Mouse (Mus musculus) limb, embryonic 14.5 days (tissue): ENCODE results near the gene Dab2ip. TPM values are rescaled to one million over a fixed set of nuclear protein-coding genes. Genes with fewer than 3 reads are reported as not detected.

Experiments used
- ATAC-seq: fragments of 200-750 bp; cut with Nextera tagmentation; 2 replicates; pipeline ENCODE4 v1.8.0; 2017; ENCODE audit warnings: low read depth, moderate number of reproducible peaks, moderate TSS enrichment; ENCODE audit not compliant: low FRiP score
- DNase-seq: peaks from one replicate; pipeline ENCODE4 v3.0.0-alpha.2; 2015; ENCODE audit warnings: low spot score
- H3K27ac ChIP-seq: fragments of 300-500 bp; sonication (generic); replicated peaks from 2 replicates; pipeline ENCODE4 v1.5.1; 2014; ENCODE audit warnings: low read depth, mild to moderate bottlenecking, low read length, moderate library complexity, mixed read lengths
- H3K27me3 ChIP-seq: fragments of 300-500 bp; sonication (generic); 2 replicates; pipeline ENCODE4 v1.6.1; 2014; ENCODE audit warnings: low read length, mixed read lengths; ENCODE audit not compliant: control insufficient read depth, insufficient read depth
- H3K36me3 ChIP-seq: fragments of 300-500 bp; sonication (generic); 2 replicates; pipeline ENCODE4 v1.6.1; 2014; ENCODE audit warnings: mild to moderate bottlenecking, low read length, moderate library complexity, mixed read lengths; ENCODE audit not compliant: control insufficient read depth, insufficient read depth
- H3K4me1 ChIP-seq: fragments of 300-500 bp; sonication (generic); 2 replicates; pipeline ENCODE4 v1.6.1; 2014; ENCODE audit warnings: antibody characterized with exemption, low read length, mixed read lengths; ENCODE audit not compliant: control insufficient read depth, insufficient read depth
- H3K4me2 ChIP-seq: fragments of 300-500 bp; sonication (generic); replicated peaks from 2 replicates; pipeline ENCODE4 v1.6.1; 2014; ENCODE audit warnings: low read depth, mild to moderate bottlenecking, low read length, moderate library complexity; ENCODE audit not compliant: severe bottlenecking
- H3K4me3 ChIP-seq: fragments of 300-500 bp; sonication (generic); replicated peaks from 2 replicates; pipeline ENCODE4 v1.5.1; 2014; ENCODE audit warnings: low read length
- H3K9ac ChIP-seq: fragments of 300-500 bp; sonication (generic); 2 replicates; pipeline ENCODE4 v1.6.1; 2014; ENCODE audit warnings: mild to moderate bottlenecking, low read depth, low read length, moderate library complexity; ENCODE audit not compliant: severe bottlenecking
- H3K9me3 ChIP-seq: fragments of 300-500 bp; sonication (generic); 2 replicates; pipeline ENCODE4 v1.6.1; 2016; ENCODE audit warnings: low read length; ENCODE audit not compliant: control insufficient read depth
- POLR2A ChIP-seq: fragments of 200-500 bp; IDR thresholded peaks from 2 replicates; pipeline ENCODE4 v1.8.0; 2012; ENCODE audit warnings: inconsistent platforms, mild to moderate bottlenecking, moderate library complexity, borderline replicate concordance; ENCODE audit not compliant: insufficient read depth, insufficient read length; ENCODE audit errors: extremely low read depth
- WGBS: fragments of 180-500 bp; shearing (Covaris S2); extraction: QIAGEN DNeasy Blood & Tissue Kit; methylation state at CpG from one replicate; pipeline ENCODE4 v1.1.7; 2014; 5-methylcytosine and 5-hydroxymethylcytosine counted together
- polyA plus RNA-seq, 2 experiments: library from polyadenylated mRNA; depleted of rRNA in 1 of 2; stranded (reverse) in 1 of 2; unstranded in 1 of 2; fragments of >200 nt; fragmentation: Nextera tagmentation in 1 of 2; extraction: Ambion mirVana in 1 of 2; gene quantifications; 2 replicates each; pipeline versions ENCODE4 v1.2.1 to v1.2.3; 2012 to 2014

Gene Dab2ip
- polyA plus RNA-seq, 2 experiments = 62.2 to 69.8 TPM

DNA sequence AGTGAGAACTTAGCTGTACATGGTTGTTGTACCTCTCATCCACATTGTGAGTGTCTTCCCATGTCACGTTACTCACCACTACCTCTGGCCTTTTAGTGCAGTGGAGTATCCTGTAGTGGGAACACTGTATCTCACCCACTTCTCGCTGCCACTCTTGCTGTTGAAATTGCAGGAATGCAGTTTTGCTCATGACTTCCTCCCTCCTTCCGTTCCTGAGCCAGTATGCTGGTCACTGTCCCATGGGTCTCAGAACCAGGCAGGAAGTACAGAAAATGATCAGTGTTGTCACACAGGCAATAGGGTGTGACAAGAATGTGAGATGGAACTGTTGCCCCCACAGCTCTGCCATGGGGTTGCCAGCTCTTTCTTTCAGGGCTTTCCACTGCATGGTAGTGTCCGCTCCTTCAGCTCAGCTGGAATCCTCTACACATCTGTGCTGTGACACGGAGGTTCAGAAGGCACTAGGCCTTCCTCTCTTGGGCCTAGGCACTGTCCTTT is 160.0 kb downstream of the Dab2ip start:
- ATAC-seq (no peak), DNase-seq (no peak)
- Histone ChIP-seq H3K27me3 (no peaks in the 10 kb centered on the region), H3K4me1 (0 out of 2 replicates have a peak, but pooled peaks cover 2% of the 10 kb centered on the region), H3K4me3 (no peak overlapping the region), H3K9ac (no peak overlapping the region), H3K27ac (no peak overlapping the region), H3K4me2 (no peak overlapping the region), H3K36me3 (peaks cover 97% of the 10 kb centered on the region), H3K9me3 (no peaks in the 10 kb centered on the region)
- TF ChIP-seq POLR2A = no peak
- WGBS = 92% methylated on average over 5 of the region's 5 CpGs

DNA sequence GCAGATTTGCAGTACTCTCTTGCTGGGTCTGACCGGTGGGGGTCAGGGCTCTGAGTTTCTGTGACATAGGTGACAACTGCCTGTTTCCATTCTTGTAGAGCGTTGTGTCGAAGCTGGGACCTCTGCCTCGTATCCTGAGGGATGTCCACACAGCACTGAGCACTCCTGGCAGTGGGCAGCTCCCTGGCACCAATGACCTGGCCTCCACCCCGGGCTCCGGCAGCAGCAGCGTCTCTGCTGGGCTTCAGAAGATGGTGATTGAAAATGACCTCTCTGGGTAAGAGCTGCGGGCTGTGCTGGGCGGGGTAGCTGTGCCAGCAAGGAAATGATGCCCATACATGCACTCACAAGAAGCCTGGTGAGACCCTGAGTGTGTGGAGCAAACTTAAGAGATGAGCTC is 160.6 kb downstream of the Dab2ip start:
- WGBS = 90% methylated on average over 9 of the region's 9 CpGs
- Histone ChIP-seq H3K9me3 (no peaks in the 10 kb centered on the region), H3K9ac (no peak overlapping the region), H3K4me3 (no peak overlapping the region), H3K4me2 (no peak overlapping the region), H3K36me3 (peaks cover 98% of the 10 kb centered on the region), H3K27ac (no peak overlapping the region), H3K4me1 (0 out of 2 replicates have a peak, but pooled peaks cover 2% of the 10 kb centered on the region), H3K27me3 (no peaks in the 10 kb centered on the region)
- no peak for TF ChIP-seq POLR2A
- ATAC-seq (no peak), DNase-seq (no peak)

DNA sequence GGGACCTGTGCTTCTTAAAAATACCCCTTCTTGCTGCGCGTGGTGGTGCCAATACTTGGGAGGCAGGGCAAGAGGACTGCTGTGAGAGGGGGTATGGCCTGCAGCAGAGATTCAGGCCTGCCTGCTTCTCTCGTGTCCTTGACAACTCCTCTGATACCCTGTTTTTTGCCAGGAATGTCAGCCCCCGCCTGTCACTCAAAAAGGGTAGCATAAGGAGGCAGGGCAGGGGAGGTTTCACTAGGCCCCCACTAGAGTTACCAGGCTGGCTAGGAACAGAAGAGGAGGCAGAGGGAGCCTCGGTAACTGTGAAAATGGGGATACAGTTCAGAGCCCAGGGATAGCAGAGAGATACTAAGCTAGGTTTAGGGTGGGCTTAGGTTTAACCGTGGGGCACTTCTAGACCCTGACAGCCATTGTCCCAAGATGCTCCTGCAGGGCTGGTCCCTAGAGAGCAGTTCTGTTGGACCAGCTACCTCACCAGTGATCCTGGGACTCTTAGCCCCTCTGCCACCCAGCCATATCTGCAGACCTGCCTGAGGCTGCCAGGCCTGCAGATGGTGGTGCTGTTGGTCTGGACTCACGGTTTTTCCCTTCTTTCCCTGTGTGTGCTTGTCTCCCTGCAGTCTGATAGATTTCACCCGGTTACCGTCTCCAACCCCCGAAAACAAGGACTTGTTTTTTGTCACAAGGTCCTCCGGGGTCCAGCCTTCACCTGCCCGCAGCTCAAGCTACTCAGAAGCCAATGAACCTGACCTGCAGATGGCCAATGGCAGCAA is 161.4 kb downstream of the Dab2ip start:
- Histone ChIP-seq H3K27ac (no peak overlapping the region), H3K27me3 (no peaks in the 10 kb centered on the region), H3K4me3 (no peak overlapping the region), H3K36me3 (peaks cover 95% of the 10 kb centered on the region), H3K9ac (no peak overlapping the region), H3K4me1 (0 out of 2 replicates have a peak, but pooled peaks cover under 1% of the 10 kb centered on the region), H3K4me2 (no peak overlapping the region), H3K9me3 (no peaks in the 10 kb centered on the region)
- WGBS = 92% methylated on average over 12 of the region's 12 CpGs
- DNase-seq (no peak), ATAC-seq (no peak)
- TF ChIP-seq POLR2A = no peak

DNA sequence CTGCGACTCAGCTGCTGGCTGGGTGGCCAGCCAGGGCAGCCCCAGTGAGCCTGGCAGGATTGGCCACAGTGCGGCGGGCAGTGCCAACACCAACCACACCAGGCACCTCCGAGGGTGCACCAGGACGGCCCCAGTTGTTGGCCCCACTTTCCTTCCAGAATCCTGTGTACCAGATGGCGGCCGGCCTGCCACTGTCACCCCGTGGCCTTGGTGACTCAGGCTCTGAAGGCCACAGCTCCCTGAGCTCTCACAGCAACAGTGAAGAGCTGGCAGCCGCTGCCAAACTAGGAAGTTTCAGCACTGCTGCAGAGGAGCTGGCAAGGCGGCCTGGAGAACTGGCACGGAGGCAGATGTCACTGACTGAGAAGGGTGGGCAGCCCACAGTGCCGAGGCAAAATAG is 162.0 kb downstream of the Dab2ip start:
- no peak overlapping the region for H3K9ac ChIP-seq
- no peaks in the 10 kb centered on the region for H3K9me3 ChIP-seq
- H3K27me3 ChIP-seq = no peaks in the 10 kb centered on the region
- peaks cover 90% of the 10 kb centered on the region for H3K36me3 ChIP-seq
- no peak overlapping the region for H3K4me2 ChIP-seq
- H3K4me3 ChIP-seq = no peak overlapping the region
- no peak for TF ChIP-seq POLR2A
- DNase-seq = no peak
- WGBS = 94% methylated on average over 9 of the region's 12 CpGs
- no peak for ATAC-seq
- H3K27ac ChIP-seq = no peak overlapping the region
- no peaks in the 10 kb centered on the region for H3K4me1 ChIP-seq

DNA sequence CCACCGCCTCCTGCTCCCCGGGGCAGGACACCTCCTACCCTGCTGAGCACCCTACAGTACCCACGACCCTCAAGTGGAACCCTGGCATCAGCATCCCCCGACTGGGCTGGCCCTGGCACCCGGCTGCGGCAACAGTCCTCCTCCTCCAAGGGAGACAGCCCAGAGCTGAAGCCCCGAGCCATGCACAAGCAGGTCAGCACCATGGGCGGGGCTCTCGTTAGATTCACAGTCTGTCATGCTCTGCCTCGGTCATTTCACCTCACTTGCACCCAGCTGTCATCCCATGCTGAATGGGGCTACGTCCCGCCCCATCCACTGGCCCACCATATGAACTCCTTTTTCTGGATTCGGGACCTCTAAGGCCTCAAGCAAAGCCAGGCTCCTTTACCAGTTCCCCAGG is 162.5 kb downstream of the Dab2ip start:
- no peak for TF ChIP-seq POLR2A
- WGBS = 89% methylated on average over 10 of the region's 13 CpGs

More for the DNA sequence above, 162.5 kb downstream of the Dab2ip start:
- Histone ChIP-seq H3K4me1 (no peaks in the 10 kb centered on the region), H3K27me3 (no peaks in the 10 kb centered on the region), H3K9ac (no peak overlapping the region), H3K27ac (no peak overlapping the region), H3K4me3 (no peak overlapping the region), H3K4me2 (no peak overlapping the region), H3K36me3 (peaks cover 90% of the 10 kb centered on the region), H3K9me3 (no peaks in the 10 kb centered on the region)
- ATAC-seq (no peak), DNase-seq (no peak)
